Mouse (Mus musculus) neural tube, embryonic 15.5 days (tissue): ENCODE results near the gene Rrm2. TPM values are rescaled to one million over a fixed set of nuclear protein-coding genes. Genes with fewer than 3 reads are reported as not detected.
"Not testable (repeated sequence)": the region's sequence is repeated elsewhere in the genome, so short reads cannot be mapped to it uniquely, and the experiment has no call there.

Experiments
- ATAC-seq: fragments of 200-750 bp; cut with Nextera tagmentation; 2 replicates; pipeline ENCODE4 v1.8.0; 2017; ENCODE audit warnings: mild to moderate bottlenecking, moderate TSS enrichment, moderate library complexity; ENCODE audit not compliant: low FRiP score
- H3K27ac ChIP-seq: fragments of 300-500 bp; sonication (generic); replicated peaks from 2 replicates; pipeline ENCODE4 v1.5.1; 2015; ENCODE audit warnings: mild to moderate bottlenecking, inconsistent platforms
- H3K27me3 ChIP-seq: fragments of 300-500 bp; sonication (generic); replicated peaks from 2 replicates; pipeline ENCODE4 v1.6.1; 2015; ENCODE audit warnings: inconsistent platforms
- H3K36me3 ChIP-seq: fragments of 300-500 bp; sonication (generic); 2 replicates; pipeline ENCODE4 v1.6.1; 2015; ENCODE audit warnings: inconsistent platforms
- H3K4me1 ChIP-seq: fragments of 300-500 bp; sonication (generic); 2 replicates; pipeline ENCODE4 v1.6.1; 2015; ENCODE audit warnings: inconsistent platforms
- H3K4me2 ChIP-seq: fragments of 300-500 bp; sonication (generic); 2 replicates; pipeline ENCODE4 v1.6.1; 2015; ENCODE audit warnings: inconsistent platforms, mild to moderate bottlenecking, moderate library complexity
- H3K4me3 ChIP-seq: fragments of 300-500 bp; sonication (generic); replicated peaks from 2 replicates; pipeline ENCODE4 v1.5.1; 2015; ENCODE audit warnings: mild to moderate bottlenecking, inconsistent platforms
- H3K9ac ChIP-seq: fragments of 300-500 bp; sonication (generic); replicated peaks from 2 replicates; pipeline ENCODE4 v1.6.1; 2015; ENCODE audit warnings: mild to moderate bottlenecking, inconsistent platforms
- H3K9me3 ChIP-seq: fragments of 300-500 bp; sonication (generic); replicated peaks from 2 replicates; pipeline ENCODE4 v1.6.1; 2016; ENCODE audit warnings: inconsistent platforms
- WGBS: fragments of 180-500 bp; shearing (Covaris S2); methylation state at CpG from one replicate; pipeline ENCODE4 v1.1.7; 2015; ENCODE audit warnings: mixed read lengths; 5-methylcytosine and 5-hydroxymethylcytosine counted together
- polyA plus RNA-seq: library from polyadenylated mRNA; unstranded; fragments of >200 nt; fragmentation: Nextera tagmentation; extraction: Ambion mirVana; gene quantifications from 2 replicates; pipeline ENCODE4 v1.2.1, GENCODE M21; 2015

The Rrm2 gene
- polyA plus RNA-seq, 1 experiment from 2014 or later = 42.1 TPM

DNA sequence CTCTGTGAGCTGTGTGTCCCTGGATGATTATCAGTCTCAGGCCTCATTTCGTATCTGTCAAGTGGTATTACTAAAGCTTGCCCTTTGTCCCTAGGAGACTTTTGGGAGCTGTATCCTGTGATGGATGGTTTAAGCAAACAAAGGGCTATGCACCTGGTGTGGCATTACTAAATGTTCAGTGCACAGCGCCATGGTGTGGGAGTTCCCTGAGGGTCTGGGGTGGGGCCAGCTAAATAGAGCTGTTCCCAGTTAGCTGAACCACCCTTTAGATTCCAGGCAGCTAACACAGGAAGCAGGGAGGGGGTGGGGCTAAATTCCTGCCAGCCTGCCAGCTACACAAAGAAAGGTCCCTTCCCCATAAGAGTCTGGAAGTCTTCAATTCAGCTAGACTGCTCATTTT lies 16.3 kb downstream of the Rrm2 start:
- peak; percentile 85 for ATAC-seq
- H3K4me2 ChIP-seq = 0 out of 2 replicates have a peak overlapping the region, but pooled peaks have one; percentile 2
- peak overlapping the region; percentile 66; the same call in 1 of the 2 replicates for H3K27ac ChIP-seq
- H3K9me3 ChIP-seq = peaks cover 8% of the 10 kb centered on the region; the same call in 1 of the 2 replicates
- WGBS = 6% methylated on average over 2 of the region's 2 CpGs
- H3K9ac ChIP-seq = no peak overlapping the region
- no peaks in the 10 kb centered on the region for H3K36me3 ChIP-seq
- no peaks in the 10 kb centered on the region for H3K27me3 ChIP-seq
- H3K4me1 ChIP-seq = peaks cover 8% of the 10 kb centered on the region
- no peak overlapping the region for H3K4me3 ChIP-seq

DNA sequence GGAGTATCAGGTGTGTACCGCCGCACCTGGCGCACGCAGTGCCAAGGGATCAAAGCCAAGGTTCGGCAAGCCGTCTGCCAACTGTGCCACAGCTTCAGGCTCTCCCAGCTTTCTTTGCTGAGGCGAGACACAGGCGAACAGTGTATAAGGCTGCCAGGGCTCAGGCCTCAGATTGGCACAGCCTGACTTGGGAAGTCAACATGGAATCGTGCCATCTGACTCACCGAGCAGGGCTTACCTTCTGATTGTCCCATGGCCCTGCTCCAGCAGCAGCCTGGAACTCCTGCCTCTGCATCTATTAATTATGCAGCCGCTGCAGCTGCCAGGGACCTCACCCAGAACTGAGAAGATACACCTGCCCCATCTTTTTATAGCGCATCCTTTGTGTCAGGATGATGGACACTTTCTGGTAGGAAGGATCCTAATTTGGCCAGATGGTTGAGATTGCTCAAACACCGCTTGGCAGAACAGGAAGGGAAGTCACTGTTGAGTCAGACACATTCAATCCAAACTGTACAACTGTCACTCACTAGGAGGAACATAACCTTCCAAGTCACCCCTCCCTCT lies 26.9 kb downstream of the Rrm2 start:
- peak; percentile 41; the same call in 1 of the 2 replicates for ATAC-seq
- Histone ChIP-seq H3K36me3 (no peaks in the 10 kb centered on the region), H3K9ac (no peak overlapping the region), H3K9me3 (no peaks in the 10 kb centered on the region), H3K4me3 (no peak overlapping the region), H3K27ac (0 out of 2 replicates have a peak overlapping the region, but pooled peaks have one; percentile 28), H3K27me3 (no peaks in the 10 kb centered on the region), H3K4me1 (no peaks in the 10 kb centered on the region), H3K4me2 (no peak overlapping the region)
- WGBS = 68% methylated on average over 13 of the region's 13 CpGs

DNA sequence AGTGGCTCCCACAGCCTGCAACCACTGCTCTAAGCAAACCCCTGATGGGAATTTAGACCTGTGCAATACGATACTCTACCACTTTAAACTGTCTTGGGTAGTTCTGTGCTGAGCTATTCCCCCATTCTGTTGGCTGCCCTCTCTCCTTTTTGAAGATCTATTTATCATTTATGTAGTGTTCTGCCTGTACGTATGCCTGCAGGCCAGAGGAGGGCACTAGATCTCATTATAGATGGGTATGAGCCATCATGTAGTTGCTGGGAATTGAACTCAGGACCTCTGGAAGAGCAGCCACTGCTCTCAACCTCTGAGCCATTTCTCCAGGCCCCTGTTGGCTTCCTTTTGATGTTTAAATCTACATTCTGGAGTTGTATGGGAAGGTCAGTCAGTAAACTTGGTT lies 28.9 kb downstream of the Rrm2 start:
- ATAC-seq = no peak
- Histone ChIP-seq H3K9me3 (no peaks in the 10 kb centered on the region), H3K27me3 (no peaks in the 10 kb centered on the region), H3K4me3 (no peak overlapping the region), H3K4me1 (no peaks in the 10 kb centered on the region), H3K27ac (no peak overlapping the region), H3K36me3 (no peaks in the 10 kb centered on the region), H3K9ac (no peak overlapping the region), H3K4me2 (no peak overlapping the region)
- 76% methylated on average over 2 of the region's 2 CpGs for WGBS

DNA sequence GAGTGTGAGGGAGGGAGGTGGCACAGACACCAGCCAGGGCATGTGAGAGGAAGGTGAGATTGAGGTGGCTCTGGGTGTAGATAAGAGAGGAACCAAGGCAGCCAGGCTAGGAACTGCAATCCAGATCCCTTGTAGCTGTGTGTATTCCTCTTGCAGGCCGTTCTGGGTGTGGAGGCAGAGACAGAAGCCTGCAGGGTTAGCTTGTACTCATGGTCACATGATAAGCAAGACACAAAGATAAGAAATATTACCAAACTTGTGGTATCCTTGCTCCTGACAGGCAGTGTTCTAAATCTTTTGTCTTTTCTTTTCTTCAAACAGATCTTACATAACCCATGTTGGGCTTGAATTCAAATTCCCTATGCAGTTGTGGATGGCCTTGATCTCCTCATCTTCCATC lies 31.9 kb downstream of the Rrm2 start:
- Histone ChIP-seq H3K4me2 (no peak overlapping the region), H3K4me3 (no peak overlapping the region), H3K36me3 (no peaks in the 10 kb centered on the region), H3K9me3 (no peaks in the 10 kb centered on the region), H3K27ac (no peak overlapping the region), H3K4me1 (no peaks in the 10 kb centered on the region), H3K9ac (no peak overlapping the region), H3K27me3 (no peaks in the 10 kb centered on the region)
- ATAC-seq = no peak
- WGBS = 90% methylated on average over 1 of the region's 1 CpGs

DNA sequence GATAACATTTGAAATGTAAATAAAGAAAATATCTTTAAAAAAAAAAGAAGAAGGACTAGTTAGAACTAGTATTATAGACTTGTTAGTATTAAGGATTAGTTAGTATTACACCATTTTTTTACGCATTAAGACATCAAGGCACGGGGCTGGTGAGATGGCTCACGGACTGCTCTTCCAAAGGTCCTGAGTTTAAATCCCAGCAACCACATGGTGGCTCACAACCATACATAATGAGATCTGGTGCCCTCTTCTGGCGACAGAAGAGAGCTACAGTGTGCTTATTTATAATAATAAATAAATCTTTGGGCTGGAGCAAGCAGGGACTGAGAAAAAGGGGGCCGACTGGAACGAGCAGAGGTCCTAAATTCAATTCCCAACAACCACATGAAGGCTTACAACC lies 33.5 kb downstream of the Rrm2 start:
- ATAC-seq, H3K27ac ChIP-seq, H3K27me3 ChIP-seq, H3K36me3 ChIP-seq, H3K4me3 ChIP-seq, H3K4me2 ChIP-seq, H3K9me3 ChIP-seq, H3K4me1 ChIP-seq, H3K9ac ChIP-seq: not testable (repeated sequence)
- 68% methylated on average over 6 of the region's 6 CpGs for WGBS

DNA sequence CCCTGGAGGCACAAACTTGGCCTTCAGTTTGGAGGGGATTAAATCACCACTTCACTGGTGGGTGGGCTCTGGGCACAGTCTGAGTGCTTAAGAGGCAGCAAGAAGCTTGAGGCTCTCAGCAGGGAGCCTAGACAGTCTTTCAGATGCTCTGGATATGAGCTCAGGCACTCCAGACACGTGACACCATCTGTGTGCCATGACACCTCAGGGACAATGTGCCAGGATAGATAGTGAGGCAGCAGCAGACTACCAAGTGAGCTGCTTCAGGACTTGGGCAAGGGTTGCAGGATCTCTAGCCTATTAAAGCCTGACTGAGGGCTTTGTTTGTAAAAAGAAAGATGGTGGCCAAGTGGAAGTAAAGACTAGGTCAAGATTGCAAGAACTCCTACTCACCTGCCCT lies 36.3 kb downstream of the Rrm2 start:
- 21% methylated on average over 1 of the region's 1 CpGs for WGBS
- Histone ChIP-seq H3K9ac (no peak overlapping the region), H3K27me3 (no peaks in the 10 kb centered on the region)

DNA sequence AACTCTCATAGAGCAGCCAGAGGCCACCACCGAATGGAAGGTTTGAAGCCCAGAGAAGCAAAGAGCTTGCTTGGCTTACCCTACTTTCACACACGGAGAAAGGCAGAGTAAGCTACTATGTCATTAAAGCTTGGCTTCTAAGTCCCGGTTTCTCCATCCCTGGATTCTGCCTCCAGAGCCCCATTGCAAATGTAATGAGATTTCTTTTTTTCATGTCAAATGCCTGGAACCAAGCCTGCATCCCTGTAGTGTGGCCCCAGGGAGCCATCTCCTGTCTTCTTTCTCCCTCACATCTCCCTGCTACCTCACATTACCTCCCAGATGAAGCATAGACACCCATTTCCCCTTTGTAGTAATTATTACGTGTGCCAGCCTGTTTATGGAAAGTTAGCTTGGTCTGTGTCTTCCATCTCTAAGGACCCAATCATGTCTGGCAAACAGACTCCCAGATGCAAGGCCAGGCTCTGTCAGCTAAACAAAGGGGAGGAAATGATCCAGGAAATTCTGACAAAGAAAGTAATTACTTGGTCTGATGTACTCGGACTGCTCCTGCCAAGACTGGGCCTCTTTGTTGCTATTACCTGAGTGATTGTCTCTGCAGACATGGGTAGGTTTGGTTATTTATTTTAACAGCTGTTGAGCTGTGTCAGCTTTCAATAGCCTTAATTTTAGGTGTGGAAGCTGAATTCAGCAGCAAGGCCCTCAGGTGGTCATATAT lies 38.7 kb downstream of the Rrm2 start:
- peak; percentile 61 for ATAC-seq
- Histone ChIP-seq H3K4me3 (no peak overlapping the region), H3K27ac (peak overlapping the region; percentile 72), H3K36me3 (no peaks in the 10 kb centered on the region), H3K9me3 (no peaks in the 10 kb centered on the region), H3K9ac (no peak overlapping the region), H3K4me2 (no peak overlapping the region), H3K4me1 (peaks cover 16% of the 10 kb centered on the region), H3K27me3 (no peaks in the 10 kb centered on the region)
- WGBS = 20% methylated on average over 5 of the region's 5 CpGs

More for the DNA sequence above, 36.3 kb downstream of the Rrm2 start:
- H3K27ac ChIP-seq = no peak overlapping the region
- H3K36me3 ChIP-seq = no peaks in the 10 kb centered on the region
- H3K4me2 ChIP-seq = no peak overlapping the region
- no peaks in the 10 kb centered on the region for H3K9me3 ChIP-seq
- no peak overlapping the region for H3K4me3 ChIP-seq
- ATAC-seq = no peak
- H3K4me1 ChIP-seq = peaks cover 16% of the 10 kb centered on the region

DNA sequence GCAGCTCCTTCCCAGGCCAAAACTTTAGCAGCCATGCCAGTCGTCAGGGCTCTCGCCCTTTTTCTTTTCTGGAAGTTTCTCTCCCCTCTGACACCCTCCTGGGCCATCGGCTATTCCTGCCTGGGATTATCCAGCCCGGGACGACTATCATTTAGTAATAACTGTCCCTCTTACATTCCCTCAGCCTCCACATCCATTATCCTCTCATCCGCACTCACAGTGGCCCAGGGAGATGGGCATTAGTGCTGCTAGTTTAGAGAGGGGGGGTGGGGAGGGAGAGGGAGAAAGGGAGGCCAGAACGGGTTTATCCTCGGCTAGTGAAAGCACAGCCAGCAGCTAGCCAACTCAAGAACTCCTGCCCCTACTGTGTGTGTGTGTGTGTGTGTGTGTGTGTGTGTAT lies 39.3 kb downstream of the Rrm2 start:
- peaks cover 16% of the 10 kb centered on the region for H3K4me1 ChIP-seq
- no peaks in the 10 kb centered on the region for H3K36me3 ChIP-seq
- ATAC-seq = no peak
- no peaks in the 10 kb centered on the region for H3K27me3 ChIP-seq
- no peak overlapping the region for H3K9ac ChIP-seq
- WGBS = 32% methylated on average over 8 of the region's 8 CpGs
- no peak overlapping the region for H3K4me3 ChIP-seq
- H3K9me3 ChIP-seq = no peaks in the 10 kb centered on the region
- no peak overlapping the region for H3K4me2 ChIP-seq
- peak overlapping the region; percentile 72 for H3K27ac ChIP-seq

DNA sequence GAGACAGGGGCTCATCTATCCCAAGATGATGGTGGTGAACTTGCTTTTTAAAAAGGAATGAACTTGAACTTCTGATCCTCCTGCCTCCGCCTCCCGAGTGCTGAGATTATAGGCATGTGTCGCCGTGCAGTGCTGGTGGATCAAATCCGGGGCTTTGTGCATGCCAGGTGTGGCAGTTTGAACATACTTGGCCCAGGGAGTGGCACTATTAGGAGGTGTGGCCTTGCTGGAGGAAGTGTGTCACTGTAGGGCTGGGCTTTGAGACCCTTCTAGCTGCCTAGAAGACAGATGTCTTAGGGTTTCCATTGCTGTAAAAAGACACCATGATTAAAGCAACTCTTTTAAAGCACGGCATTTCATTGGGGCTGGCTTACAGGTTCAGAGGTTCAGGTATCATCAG lies 42.5 kb downstream of the Rrm2 start:
- no peak overlapping the region for H3K9ac ChIP-seq
- no peaks in the 10 kb centered on the region for H3K9me3 ChIP-seq
- no peak overlapping the region for H3K4me3 ChIP-seq
- no peaks in the 10 kb centered on the region for H3K27me3 ChIP-seq
- ATAC-seq = no peak
- H3K4me2 ChIP-seq = no peak overlapping the region
- H3K36me3 ChIP-seq = no peaks in the 10 kb centered on the region
- H3K4me1 ChIP-seq = peaks cover 21% of the 10 kb centered on the region
- H3K27ac ChIP-seq = no peak overlapping the region
- 93% methylated on average over 6 of the region's 6 CpGs for WGBS

DNA sequence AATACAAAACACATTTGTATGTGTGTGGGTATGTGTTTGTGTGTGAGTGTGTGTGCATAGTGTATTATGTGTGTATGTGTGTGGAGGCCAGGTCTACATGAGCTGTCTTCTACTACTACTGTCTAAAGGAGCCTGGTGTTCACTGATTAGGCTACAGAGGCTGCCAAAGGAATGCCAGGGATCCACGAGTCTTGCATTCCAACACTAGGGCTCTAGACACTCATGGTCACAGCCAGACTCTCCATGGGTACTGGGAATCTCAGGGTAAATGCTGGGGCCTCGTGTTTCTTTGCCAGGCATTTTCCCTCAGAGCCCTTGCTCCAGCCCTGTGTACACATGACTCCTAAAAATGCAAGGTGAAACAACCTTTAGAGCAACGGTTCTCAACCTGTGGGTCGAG lies 45.6 kb downstream of the Rrm2 start:
- no peaks in the 10 kb centered on the region for H3K36me3 ChIP-seq
- no peaks in the 10 kb centered on the region for H3K9me3 ChIP-seq
- no peak overlapping the region for H3K9ac ChIP-seq

DNA sequence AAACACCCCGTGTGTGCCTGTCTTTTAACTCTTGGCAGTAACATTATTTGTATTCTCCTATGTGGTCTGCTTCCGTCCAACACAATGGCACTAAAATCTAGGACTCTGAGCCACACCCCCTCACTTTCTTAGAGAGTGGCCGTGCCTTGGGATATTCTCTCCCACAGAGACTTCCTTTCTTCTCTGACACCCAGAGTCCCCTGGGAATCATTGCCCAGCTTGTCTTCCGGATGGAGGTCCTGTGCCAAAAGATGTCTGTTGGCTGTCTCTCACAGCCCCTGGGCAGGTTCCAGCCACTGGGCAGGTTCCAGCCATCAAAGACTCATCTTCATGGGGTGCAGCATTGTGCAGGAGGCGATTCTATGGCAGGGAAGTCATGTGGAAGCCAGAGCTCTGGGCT lies 46.7 kb downstream of the Rrm2 start:
- H3K4me3 ChIP-seq = no peak overlapping the region
- no peak for ATAC-seq
- no peak overlapping the region for H3K9ac ChIP-seq
- no peaks in the 10 kb centered on the region for H3K9me3 ChIP-seq
- H3K27ac ChIP-seq = no peak overlapping the region
- no peak overlapping the region for H3K4me2 ChIP-seq
- H3K27me3 ChIP-seq = no peaks in the 10 kb centered on the region
- WGBS = 26% methylated on average over 5 of the region's 5 CpGs
- no peaks in the 10 kb centered on the region for H3K36me3 ChIP-seq
- H3K4me1 ChIP-seq = peaks cover 14% of the 10 kb centered on the region

More for the DNA sequence above, 45.6 kb downstream of the Rrm2 start:
- 77% methylated on average over 4 of the region's 4 CpGs for WGBS
- Histone ChIP-seq H3K27me3 (no peaks in the 10 kb centered on the region), H3K27ac (no peak overlapping the region), H3K4me2 (no peak overlapping the region), H3K4me1 (peaks cover 13% of the 10 kb centered on the region), H3K4me3 (no peak overlapping the region)
- ATAC-seq = no peak

DNA sequence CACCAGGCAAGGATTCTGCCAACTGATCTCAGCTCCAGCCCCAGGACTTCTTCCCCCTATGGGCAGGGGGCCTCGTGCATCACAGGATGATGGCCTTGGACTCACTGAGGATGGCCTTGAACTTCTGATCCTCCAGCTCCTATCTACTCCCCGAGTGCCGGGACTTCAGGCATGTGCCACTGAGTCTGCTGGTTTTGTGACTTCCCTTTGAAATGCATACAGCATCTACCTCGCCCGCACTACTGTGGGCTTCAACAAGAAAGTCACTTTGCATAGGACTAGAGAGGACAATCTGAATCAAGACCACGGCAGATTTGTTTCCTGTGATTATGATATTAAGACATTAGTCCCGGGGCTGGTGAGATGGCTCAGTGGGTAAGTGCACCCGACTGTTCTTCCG lies 47.4 kb downstream of the Rrm2 start:
- Histone ChIP-seq H3K27me3 (no peaks in the 10 kb centered on the region), H3K36me3 (no peaks in the 10 kb centered on the region), H3K9ac (no peak overlapping the region), H3K4me3 (no peak overlapping the region), H3K4me1 (peaks cover 14% of the 10 kb centered on the region), H3K27ac (no peak overlapping the region), H3K9me3 (no peaks in the 10 kb centered on the region), H3K4me2 (no peak overlapping the region)
- ATAC-seq = no peak
- whole genome bisulfite sequencing = 92% methylated on average over 9 of the region's 9 CpGs
